Mouse (Mus musculus): Measurements from ENCODE around the gene Chic2. TPM values are rescaled to one million over a fixed set of nuclear protein-coding genes. Genes with fewer than 3 reads are reported as not detected.
A peak's percentile ranks its signal among the peaks of the same experiment; 100 is the strongest.

Chic2 gene
- total RNA-seq, 2 experiments from 2014 or later = 39.4 to 49.4 TPM

DNA sequence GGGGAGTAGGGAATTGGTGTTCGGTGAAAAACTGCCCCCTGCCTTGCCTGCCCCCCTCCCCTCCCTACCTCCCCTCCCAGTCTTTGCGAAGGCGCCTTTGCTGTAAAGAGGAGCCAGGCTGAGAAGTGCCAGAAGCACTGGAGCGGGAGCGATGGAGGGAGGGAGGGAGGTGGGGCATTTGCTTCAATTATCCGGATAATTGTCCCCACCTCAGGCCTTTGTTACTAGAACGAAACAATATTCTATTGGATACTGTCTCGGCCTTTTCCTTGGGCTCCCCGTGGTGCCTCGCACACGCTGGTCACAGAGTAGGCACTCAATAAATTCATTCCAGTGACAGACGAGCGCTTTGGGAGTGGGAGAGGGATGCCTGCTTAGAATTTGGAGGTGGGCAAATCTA, 25.6 kb upstream of the Chic2 start:
- DNase-seq (ENCODE audit: low spot score in 2 of 2) = no peak

DNA sequence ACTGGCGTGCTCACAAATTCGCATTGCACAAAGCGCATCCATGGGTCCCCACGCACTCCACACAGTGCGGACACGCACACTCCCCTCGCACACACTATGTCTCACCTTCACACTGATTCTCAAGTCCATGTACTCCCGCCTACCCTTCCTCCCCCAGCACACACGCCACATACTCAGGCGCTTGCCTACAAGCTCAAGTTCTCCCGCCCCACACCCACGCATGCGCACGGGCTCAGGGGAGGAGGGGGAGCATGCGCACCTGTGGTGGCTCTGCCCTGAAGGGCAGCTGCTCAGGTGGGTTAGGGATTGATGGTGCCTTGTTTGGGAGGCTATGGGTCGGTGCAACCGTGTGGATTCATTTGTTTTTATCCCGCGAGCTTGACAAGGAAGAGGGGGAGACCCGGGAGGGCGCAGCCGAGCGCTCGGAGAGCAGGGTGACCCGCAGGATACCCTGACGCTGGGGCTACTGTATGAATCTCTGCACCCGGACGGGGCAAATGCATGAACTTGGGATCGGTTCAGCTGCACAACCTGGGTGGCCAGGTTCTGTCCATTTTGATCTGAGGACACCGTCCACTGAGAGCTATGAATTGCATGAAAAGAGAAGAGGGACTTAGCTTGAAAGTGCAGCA, 22.7 kb upstream of the Chic2 start:
- DNase-seq (ENCODE audit: low spot score in 2 of 2) = no peak

DNA sequence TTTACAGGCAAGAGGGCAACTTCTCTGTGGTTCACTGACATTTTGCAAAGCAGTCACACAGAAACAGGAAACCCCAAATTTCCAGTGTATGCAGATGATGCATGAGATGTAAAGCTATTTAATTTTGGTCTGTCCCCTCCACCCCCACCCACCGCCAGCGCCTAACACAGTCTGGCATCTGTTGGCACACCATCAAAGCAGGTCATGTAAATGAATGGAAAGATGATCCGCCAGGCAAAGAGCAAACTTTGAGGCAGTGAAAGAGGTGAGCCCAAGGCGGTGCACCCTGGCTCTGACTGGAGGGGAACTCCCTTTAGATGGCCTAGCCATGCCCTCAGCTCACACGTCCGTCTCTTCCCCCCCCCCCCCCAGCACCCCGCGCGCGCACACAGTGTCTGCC, 22.1 kb upstream of the Chic2 start:
- DNase-seq (ENCODE audit: low spot score in 2 of 2) = no peak

DNA sequence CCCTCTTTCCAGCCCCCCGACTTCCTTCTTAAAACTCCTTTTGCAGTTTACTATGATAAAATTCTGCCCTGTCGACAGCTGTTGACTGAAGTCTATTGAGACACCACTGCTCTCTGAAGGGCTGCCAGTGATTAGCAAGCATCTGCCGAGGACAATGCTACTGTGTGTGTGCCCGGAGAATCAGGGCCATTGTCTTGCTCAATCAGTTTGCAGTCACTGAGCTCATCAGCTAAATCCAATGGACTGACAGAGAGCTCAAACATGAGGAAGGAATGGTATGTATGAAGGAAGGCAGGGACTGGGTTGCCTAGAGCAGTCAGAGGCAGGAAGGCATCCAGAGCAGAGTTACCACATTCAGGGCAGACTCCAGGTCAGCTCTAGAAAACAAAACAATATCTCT, 18.6 kb upstream of the Chic2 start:
- DNase-seq (ENCODE audit: low spot score in 2 of 2) = no peak

DNA sequence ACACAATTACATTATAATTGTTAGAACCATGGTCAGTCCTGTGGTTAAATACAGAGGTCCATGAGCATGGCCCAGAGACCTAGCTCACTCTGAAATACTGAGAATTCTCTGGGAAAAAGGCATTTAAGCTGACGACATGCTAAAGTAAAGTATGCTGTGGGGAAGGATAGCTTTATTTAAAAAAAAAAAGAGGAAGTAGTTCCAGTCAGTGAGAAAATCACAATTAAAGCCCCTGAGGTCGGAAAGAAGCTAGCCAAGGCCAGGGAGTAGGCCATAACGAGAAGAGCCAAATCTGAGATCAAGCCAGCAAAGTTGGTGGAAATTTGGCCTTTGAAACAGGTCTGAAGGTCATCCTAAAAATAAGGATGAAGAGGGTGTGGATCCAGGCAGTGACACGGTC, 6.5 kb upstream of the Chic2 start:
- no peak for DNase-seq (ENCODE audit: low spot score in 2 of 2)

DNA sequence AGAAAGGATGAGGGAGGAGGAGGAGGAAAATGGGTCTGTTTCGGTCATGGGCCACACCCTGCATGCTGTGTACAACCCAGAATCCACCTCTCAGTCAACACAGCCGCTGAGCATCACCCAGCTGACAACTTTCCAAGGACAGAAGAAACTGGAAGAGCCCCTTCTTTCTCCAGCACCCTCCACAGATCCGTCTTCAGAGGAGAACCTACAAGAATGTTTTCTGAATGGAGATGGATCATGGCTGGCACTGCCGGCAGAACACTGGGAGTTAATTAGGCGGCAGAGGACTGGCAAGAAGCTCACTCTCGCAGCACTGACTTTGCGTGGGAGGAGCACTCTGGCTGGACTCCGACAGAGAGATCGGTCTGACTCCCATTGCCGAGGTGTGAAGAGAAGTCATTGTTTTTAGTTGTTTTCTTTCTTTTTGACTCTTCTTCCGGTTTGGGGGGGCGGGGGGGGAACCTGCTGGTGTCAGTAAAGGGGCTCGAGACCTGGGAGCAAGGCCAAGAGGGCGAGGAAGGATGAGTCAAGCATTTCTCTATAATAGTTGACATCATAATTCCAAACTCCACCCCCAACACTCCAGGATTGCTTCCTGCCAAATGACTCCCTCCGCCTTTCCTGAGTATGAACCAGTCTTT, 2.2 kb upstream of the Chic2 start:
- DNase-seq (ENCODE audit: low spot score in 2 of 2) = no peak

DNA sequence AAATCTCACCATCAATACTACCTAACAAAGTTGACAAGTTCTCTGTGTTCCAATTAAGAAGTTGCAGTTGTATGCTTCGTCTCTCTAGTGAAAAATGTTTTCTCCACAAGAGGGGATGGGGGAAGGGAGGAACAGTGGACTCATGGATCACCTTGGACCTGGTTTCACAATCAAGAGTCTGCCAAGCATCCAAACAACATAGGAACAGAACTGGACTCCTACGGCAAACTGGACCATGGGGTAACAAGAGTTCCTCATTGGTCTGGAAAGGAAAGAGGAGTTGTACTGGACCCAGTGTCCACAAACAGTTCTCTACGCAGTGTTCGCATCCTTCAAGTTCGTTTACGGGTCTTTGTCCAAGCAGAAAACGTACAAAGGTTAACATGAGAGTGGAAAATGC, 797 bp upstream of the Chic2 start:
- no peak for DNase-seq (ENCODE audit: low spot score in 2 of 2)

DNA sequence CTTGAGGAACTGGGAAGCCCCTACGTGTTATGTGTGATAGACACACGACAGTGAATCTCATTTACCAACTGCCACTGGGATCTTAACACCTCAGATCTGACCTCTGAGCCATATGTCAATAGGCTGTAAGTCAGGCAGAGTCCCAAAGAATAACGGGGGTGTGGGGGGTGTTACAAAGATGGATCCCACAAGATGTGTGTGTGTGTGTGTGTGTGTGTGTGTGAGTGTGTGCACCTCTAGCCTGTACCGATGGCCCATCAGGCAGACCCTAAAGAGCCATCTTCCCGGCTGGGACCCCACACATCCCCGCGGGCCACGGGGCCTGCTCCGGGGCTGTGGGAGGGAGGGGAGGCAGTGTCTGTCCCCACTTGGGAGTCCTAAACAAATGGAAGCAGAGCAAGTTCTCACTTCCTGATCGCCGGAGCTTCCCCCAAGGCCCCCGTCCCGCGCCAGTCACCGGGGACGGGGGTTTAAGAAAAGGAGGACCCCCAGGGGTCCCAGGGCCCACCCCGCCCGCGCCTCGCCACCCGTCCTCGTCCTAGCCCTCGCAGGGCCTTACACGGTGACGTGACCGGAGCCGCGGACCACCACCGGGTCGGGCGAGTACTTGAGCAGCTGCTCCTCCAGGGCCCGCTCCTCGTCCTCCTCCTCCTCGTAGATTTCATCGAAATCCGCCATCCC, 813 bp downstream of the Chic2 start:
- peak; percentile 27 to 38 for DNase-seq (ENCODE audit: low spot score in 2 of 2)

DNA sequence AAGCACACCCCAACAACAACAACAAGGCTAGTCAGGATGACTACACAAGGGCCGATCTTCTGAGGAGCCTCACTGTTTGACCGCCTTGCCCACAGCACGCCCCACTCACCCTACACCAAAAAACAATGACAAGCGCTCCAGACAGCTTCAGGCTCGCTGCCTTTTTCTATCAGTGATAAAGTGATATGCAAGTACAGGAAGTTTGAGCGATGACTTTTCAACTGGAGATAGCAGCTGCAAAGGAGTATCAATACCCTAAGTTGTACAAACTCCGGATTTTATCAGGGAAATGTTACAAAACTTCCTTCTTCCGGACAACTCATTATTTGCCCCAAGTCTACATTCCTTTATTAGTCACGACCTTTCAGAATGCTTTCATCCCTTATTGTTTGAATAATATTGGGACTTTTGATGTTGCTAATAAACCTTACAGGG, 1.5 kb downstream of the Chic2 start:
- no peak for DNase-seq (ENCODE audit: low spot score in 2 of 2)

DNA sequence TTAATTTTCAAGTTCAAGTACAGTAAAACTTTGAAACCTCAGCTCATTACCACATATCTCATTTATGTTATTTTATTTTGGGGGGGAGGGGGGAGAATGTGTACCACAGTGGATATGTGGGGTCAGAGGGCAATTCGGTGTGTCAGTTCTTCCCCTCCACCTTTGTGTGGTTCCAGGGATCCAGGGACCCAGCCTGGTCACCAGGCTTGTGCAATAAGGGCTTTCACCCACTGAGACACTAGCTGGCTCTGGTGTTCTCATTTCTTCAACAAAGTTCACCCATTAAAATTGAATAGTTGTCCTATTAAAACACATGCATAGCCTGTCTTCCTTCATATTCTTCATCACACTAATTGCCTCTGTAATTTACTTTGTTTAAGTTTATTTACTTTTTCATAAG, 5.3 kb downstream of the Chic2 start:
- DNase-seq (ENCODE audit: low spot score in 2 of 2) = no peak

DNA sequence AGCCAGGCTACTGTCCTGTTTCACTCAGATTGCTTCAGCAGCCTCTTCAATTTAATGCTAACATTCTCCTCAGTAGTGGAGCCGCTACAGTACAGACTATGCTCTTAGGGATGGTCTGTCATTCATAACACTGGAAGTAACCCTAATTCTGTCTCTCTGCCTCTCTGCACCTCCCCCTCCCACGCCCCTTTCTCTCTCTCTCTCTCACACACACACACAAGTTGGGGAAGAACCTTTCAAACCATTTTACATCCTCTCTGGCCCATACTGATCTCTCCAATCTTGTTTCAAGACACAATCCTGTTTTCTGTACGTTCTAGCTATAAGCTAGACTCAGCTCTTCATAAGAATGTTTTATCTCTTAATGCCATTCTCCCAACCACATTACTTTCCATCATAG, 9.1 kb downstream of the Chic2 start:
- no peak for DNase-seq (ENCODE audit: low spot score in 2 of 2)

DNA sequence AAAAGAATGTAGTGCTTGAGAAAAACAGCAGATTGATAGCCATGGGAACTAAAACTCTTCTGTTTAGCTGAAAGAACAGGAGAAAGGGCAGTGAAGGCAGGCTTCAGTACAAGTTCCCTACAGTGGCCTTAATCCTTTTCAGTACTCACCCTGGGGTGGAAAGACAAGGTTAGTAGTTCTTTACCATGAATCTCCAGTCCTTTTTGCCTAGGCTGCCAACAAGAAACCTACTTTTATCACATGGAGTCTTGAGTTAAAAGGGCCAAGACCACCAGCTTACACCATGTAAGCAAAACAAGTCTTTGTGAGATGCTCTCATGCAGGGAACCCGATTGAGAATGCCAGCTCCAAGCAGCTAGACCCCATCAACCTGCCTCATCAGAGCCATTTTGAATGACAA, 29.8 kb downstream of the Chic2 start:
- DNase-seq (ENCODE audit: low spot score in 2 of 2) = no peak

DNA sequence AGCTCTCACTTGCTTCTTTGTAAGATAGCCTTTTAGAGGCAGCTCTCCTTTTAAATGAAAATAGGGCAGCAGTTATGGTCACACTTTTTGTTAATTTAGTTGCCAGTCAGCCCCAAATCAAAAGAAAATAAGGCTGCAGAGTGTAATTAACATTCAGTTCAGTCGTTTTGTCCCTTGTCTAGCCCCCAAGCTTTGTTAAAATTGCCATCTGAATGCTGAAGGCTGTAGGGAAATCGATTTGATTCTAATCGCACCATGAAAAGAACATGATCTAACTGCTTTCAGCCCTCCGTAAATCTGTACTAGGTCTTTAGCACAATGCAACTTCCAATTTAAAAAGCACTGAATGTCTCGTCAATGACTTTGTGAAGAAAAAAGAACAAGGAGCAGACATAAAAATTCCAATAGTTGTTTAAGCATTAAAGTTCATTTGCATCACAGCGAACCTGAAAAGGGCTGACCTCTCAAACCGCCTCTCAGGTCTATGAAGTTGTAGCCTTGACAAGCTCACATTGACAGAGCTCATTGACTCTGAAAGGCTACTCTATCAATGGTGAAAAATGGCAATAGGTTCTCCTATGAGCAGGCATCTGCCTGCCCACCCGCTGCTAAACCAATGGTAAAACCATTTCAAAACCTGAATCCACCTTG, 31.7 kb downstream of the Chic2 start:
- DNase-seq (ENCODE audit: low spot score in 2 of 2) = no peak

DNA sequence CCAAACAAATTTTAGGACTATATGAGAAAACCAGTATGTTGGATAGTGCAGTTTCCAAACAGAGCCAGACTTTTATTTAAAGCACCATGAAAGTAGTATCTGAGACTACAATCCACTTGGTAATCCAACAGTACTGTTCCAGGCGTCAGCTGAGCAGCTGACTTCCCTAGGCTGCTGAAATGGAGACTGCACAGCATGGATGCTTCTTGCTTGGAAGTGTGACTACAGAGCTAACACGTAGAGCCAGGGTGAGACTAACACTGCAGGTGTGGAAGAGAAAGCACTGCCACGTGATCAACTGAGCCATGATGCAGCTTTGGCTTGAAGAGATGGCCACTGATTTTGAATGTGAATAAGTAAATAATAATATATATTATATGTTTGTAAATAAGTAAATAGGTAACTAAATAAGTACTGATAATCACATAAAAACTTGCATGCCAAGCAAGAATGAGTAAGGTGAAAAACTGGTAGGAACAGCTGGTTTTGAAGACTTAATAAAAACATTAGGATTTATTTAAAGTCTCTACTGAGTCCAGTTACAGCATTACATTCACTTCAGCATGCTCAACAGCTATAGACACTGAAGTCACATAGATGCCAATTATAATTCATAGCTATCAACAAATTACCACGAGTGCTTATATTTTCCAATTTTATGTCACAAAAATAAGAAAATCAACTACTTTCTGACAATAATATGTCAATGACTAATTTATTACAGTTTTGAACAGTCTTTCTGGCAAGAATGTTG, 32.4 kb downstream of the Chic2 start:
- DNase-seq (ENCODE audit: low spot score in 2 of 2) = no peak

DNA sequence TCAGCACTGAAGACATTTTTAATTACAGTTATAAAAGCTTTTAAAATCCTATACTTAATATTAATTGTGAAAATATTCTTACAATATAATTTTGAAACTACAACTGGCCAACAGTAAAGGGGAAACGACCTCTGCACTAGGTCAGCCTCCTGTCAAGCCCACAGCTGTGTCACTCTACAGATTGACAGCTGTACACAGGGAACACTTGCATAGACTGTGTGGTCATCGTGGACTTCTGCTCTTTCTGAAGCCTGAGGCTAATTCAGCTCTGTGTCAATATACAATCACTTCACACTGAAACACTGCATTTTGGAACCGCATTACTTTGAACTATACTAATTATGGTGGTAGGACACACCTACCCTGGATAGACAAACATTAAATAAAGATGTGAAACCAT, 39.8 kb downstream of the Chic2 start:
- DNase-seq (ENCODE audit: low spot score in 2 of 2) = no peak

DNA sequence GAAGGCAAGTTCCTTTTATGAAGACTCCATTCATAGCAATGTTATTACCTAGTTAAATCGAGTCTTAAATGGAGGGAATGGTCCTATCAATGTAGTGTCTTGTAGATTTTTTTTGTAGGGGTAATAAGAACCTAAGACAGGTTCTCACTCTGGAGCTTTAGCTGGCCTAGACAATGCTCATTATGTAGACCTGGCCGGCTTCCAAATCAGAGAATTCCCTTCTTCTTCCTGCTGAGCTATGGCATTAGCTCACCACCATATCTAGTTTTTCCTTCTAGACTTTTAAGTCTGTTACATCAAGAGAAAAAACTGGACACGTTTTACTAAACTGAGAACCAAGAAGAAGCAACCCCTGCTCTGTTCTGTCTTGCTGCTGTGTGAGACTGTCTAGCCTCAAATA, 42.5 kb downstream of the Chic2 start:
- DNase-seq (ENCODE audit: low spot score in 2 of 2) = no peak

DNA sequence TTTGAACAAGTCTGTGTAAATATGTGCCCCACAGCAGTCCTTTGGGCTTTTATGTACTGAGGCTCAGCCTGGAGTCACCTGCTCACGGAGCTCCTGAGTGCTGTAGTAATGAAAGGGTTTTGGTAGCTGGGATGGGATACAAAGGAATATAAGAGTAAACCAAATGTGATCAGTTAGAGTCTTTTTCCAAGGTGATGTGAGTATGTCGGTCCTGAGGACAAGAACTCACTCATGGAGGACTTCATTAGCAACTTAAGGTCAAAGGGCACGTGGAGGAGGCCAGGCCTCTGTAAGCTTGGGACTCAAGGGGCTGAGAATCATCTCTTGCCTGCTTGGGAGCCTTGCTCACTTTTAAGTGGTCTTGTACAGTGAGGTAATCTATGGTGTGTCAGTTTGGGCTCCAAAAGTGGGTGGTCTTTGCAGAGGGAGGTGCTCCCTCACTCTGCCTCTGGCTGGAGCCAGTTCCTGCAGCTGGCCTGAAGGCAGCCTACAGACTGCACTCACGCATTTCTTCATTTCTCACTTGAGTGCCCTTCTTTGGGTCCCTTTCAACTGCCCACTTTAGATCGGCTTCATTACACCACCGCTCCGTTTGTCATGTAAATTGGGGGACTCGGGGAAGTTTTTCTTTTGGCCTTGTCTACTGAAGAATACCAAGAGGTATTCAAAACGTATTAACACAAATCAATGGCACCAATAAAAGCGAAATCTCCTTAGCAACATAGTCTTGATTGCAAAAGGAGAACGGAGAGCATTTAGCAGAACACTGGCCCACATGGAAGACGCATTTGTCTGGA, 45.7 kb downstream of the Chic2 start:
- no peak for DNase-seq (ENCODE audit: low spot score in 2 of 2)

DNA sequence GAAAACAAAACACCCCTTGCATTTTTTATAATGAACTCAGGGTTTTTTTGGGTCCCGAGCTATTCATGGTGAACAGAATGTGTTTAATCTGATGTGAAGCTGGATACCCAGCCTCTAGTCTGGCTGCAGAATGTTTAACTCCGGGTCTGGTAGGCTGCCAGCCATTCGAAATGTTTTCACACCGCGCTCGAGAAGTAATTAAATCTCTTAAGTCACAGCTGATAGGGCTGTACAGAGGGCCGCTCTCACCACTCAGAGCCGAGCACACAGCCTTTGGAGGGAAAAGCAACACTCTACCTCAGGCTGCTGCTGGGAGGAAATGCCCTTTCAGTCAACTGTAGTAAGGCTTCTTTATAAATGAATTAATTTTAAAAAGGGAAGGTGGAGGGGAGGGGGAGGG, 49.6 kb downstream of the Chic2 start:
- no peak for DNase-seq (ENCODE audit: low spot score in 2 of 2)

DNA sequence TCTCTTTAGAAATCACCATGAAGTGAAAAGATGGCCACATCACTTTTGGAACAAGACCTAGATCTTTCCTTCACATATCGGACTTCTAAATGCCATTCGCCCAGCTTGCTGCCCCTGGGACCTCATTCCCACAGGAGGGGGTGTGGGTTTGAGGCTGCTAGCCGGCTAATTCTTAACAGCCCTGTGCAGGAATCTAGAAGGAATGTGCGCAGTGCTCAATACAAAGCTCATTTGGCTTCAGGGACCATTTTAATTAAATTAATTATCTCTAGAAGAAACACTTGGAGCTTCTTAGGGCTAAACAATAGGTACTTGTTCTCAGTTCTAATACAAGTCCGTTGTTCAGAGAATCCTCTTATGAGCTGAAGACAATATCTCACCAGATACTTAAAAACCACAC, 60.5 kb downstream of the Chic2 start:
- no peak for DNase-seq (ENCODE audit: low spot score in 2 of 2)

DNA sequence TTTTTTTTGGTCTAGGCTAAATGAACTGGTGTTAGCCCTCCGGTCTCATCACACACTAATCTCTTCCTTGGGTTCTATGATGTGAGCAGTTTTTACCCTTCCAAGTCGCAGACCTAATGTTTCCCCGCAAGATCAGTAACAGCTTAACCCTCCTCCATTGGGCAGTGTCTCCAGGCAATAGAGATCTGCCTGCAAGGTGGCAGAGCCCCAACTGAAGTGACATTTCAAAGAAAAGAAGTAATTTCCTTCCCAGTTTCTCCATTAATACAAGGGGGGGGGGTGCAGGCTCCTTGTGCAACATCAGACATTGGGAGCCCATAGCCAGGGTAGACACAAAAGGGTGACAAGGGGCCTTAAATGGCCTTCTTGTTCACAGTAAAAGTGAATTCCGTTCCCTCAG, 64.0 kb downstream of the Chic2 start:
- DNase-seq (ENCODE audit: low spot score in 2 of 2) = no peak

DNA sequence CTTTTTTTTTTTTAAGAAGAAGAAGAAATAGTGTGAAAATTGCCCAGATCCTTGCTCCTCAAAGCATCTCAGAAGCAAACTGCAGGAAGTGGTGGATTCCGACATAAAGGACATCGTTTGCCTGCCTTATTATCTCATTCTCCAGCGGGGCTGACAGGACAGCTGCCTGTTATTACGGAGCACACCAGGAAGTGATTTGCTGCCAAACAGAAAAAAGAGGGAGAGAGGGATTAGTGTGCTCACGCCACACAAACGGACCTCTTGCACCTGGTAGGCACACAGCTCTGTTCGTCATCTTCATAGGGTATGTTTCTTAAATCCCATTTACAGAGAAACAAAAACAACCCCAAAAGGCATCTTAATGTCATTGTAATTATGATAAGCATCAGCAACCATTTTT, 64.4 kb downstream of the Chic2 start:
- DNase-seq (ENCODE audit: low spot score in 2 of 2) = no peak
